In the genomic region with DNA sequence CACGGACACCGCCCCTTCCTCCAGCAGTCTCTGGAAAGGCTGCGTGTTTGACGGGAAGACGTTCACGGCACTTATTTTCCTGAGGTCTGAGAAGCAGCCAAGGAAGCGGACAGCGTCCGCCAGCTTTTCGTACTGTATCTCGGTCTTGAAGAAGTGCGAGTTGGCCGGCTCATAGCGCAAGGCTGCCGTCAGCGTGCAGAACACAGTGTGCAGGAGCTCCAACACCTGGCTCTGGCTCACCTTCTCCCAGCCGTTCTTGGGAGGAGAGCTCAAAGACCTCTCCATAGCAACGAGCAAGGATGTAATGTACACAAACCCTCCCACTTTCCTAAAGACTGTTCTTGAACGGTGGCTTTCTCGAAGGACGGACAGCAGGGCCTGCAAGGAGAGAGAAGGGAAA, we compare ENCODE assay signal across 15 mouse cellular contexts.
DNase-seq lines count a peak whose midpoint lies in the region; ATAC-seq and TF ChIP-seq lines count a peak whose summit lies in the region.
"Had no signal": no experiment of that assay in that cellular context is flagged by ENCODE, and none has a peak within 500 bp of the region (broad histone marks: within the 10 kb centered on the region; RNA-seq: fewer than 3 reads in every experiment).

No protein-coding gene starts in this region.

- peaks cover 13% of the 10 kb centered on the region for H3K4me1 ChIP-seq in lung, postnatal 0 days (ENCODE audit: insufficient read depth, low read depth, low read length)
- H3K4me1 ChIP-seq: embryonic facial prominence, embryonic 12.5 days; liver, embryonic 15.5 days; neural tube, embryonic 15.5 days had no signal

- intact Hi-C loops in heart, postnatal 10 days (cut with DNase I) = loop anchor here (2.0 kb wide), 1 partner anchor 133 kb away; no protein-coding TSS in a partner anchor
- intact Hi-C loops in left cerebral cortex, postnatal 4 days (cut with DNase I) = loop anchor here (10.0 kb wide), 1 partner anchor 137 kb away; no protein-coding TSS in a partner anchor

- no peak for TF ChIP-seq EP300 in lung, postnatal 0 days (IDR thresholded peaks at IDR 0.05)

- 29% methylated on average over 21 of the region's 21 CpGs for WGBS in lung, postnatal 0 days

- ATAC-seq in lung, postnatal 0 days = peak; percentile 77
- ATAC-seq: forebrain, embryonic 14.5 days had no signal

- no peak for TF ChIP-seq CTCF in lung, postnatal 0 days (IDR thresholded peaks at IDR 0.05)

- H3K27me3 ChIP-seq in lung, postnatal 0 days (replicated peaks; ENCODE audit: insufficient read depth, low read length) = no peaks in the 10 kb centered on the region
- H3K27me3 ChIP-seq: embryonic facial prominence, embryonic 12.5 days; liver, embryonic 15.5 days; neural tube, embryonic 15.5 days had no signal

- peak; percentile 20 for DNase-seq in right cerebral cortex, adult 18-20 months
- no peak for DNase-seq in right cerebral cortex, postnatal 10 days (ENCODE audit: low spot score in 2 of 2)
- peak; percentile 23 to 27 for DNase-seq in heart, postnatal 10 days
- peak; percentile 88 for DNase-seq in lung, postnatal 0 days (ENCODE audit: low spot score)
- no peak for DNase-seq in cerebellum, postnatal 25 days
- no peak for DNase-seq in left cerebral cortex, postnatal 4 days
- no peak for DNase-seq in frontal cortex, postnatal 14 days (ENCODE audit: low spot score in 2 of 2)
- DNase-seq: cerebellum, adult 8-10 months; gastrocnemius, postnatal 25 days; right cerebral cortex, postnatal 14 days had no signal

- H3K9ac ChIP-seq in lung, postnatal 0 days (replicated peaks; ENCODE audit: low read depth) = peak overlapping the region; percentile 8; the same call in 1 of the 2 replicates
- H3K9ac ChIP-seq: embryonic facial prominence, embryonic 12.5 days; hindbrain, embryonic 14.5 days; liver, embryonic 15.5 days; neural tube, embryonic 15.5 days had no signal

- H3K27ac ChIP-seq in lung, postnatal 0 days (ENCODE audit: low read length) = peak overlapping the region; percentile 66
- H3K27ac ChIP-seq: embryonic facial prominence, embryonic 12.5 days; hindbrain, embryonic 14.5 days; liver, embryonic 15.5 days; neural tube, embryonic 15.5 days had no signal

- H3K36me3 ChIP-seq in lung, postnatal 0 days (ENCODE audit: insufficient read depth, low read length) = peaks cover 11% of the 10 kb centered on the region; the same call in 1 of the 2 replicates

- peak overlapping the region; percentile 35 for H3K4me2 ChIP-seq in lung, postnatal 0 days (replicated peaks; ENCODE audit: low read depth, low read length)
- H3K4me2 ChIP-seq: embryonic facial prominence, embryonic 12.5 days; hindbrain, embryonic 14.5 days; liver, embryonic 15.5 days; neural tube, embryonic 15.5 days had no signal

- no peak overlapping the region for H3K4me3 ChIP-seq in lung, postnatal 0 days (ENCODE audit: low read depth, low read length)
- H3K4me3 ChIP-seq: embryonic facial prominence, embryonic 12.5 days; liver, embryonic 15.5 days; neural tube, embryonic 15.5 days had no signal

- no peaks in the 10 kb centered on the region for H3K9me3 ChIP-seq in lung, postnatal 0 days (ENCODE audit: low read length)
- H3K9me3 ChIP-seq: embryonic facial prominence, embryonic 12.5 days; liver, embryonic 15.5 days; neural tube, embryonic 15.5 days had no signal

Comparison
In these comparisons a context has a peak if more than half of its experiments do, and no peak if none do; other contexts are left out.
1. DNase-seq: peak in right cerebral cortex, adult 18-20 months (single experiment), heart, postnatal 10 days (2 of 2) and lung, postnatal 0 days (single experiment); none in right cerebral cortex, postnatal 10 days (0 of 2), cerebellum, postnatal 25 days (0 of 2), left cerebral cortex, postnatal 4 days (single experiment) and frontal cortex, postnatal 14 days (0 of 2).